Mouse (Mus musculus) ES-Bruce4 (cell line): ENCODE measurements around the gene Foxr1.

Experiments used
- CTCF ChIP-seq: IDR thresholded peaks from one replicate; pipeline ENCODE4 v1.8.1; 2011; ENCODE audit warnings: low read depth, low read length
- POLR2A ChIP-seq: IDR thresholded peaks from one replicate; pipeline ENCODE4 v1.8.1; 2011; ENCODE audit warnings: low read length; ENCODE audit not compliant: insufficient read depth

DNA sequence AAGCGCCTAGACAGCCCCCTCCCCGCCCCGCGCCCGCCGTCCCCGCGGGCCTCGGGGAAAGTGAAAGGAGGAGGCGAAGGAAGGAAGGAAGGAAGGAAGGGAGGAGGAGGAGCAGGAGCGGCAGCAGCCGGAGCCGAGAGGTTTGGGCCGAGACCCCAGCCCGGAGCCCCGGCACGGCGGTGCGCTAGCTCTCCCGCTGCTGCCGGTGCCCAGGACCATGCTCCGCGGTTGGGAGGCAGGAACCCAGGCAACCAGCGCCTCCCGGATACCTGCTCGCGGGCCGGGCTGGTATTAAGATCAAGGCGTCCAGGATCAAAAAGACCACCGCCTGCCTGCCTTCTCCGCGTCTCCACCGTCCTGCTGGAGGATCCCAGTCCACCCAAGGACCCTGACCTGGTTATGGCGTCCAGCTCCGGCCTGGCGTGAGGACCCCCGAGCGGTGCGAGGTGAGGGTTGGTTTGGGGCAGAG lies 42.1 kb upstream of the Foxr1 start:
- no peak for TF ChIP-seq CTCF
- TF ChIP-seq POLR2A = no peak
